Mouse (Mus musculus): Measurements from ENCODE around the gene Itpr2.

- no peak for TF ChIP-seq CTCF (IDR thresholded peaks at IDR 0.05; ENCODE audit: control insufficient read depth, insufficient read depth, low read length)
- no peak for TF ChIP-seq POLR2A (IDR thresholded peaks at IDR 0.05; ENCODE audit: borderline replicate concordance, control insufficient read depth, low read depth, low read length)
Observed at GRCm38 (mm10) chr6:146081578-146081977, 420.4 kb downstream of the Itpr2 start.

Measured in bone marrow, adult 2 months (tissue).